Mouse (Mus musculus) hindbrain, postnatal 0 days (tissue): ENCODE data around the gene Bcl3. TPM values are rescaled to one million over a fixed set of nuclear protein-coding genes. Genes with fewer than 3 reads are reported as not detected.

Experiments
- ATAC-seq: fragments of 200-750 bp; cut with Nextera tagmentation; 2 replicates; pipeline ENCODE4 v1.8.0; 2017; ENCODE audit warnings: mild to moderate bottlenecking, moderate TSS enrichment, moderate library complexity
- DNase-seq: peaks from one replicate; pipeline ENCODE4 v3.0.0-alpha.2; 2015; ENCODE audit warnings: low spot score
- H3K27ac ChIP-seq: fragments of 300-500 bp; sonication (generic); 2 replicates; pipeline ENCODE4 v1.5.1; 2014; ENCODE audit warnings: mild to moderate bottlenecking
- H3K27me3 ChIP-seq: fragments of 300-500 bp; sonication (generic); 2 replicates; pipeline ENCODE4 v1.6.1; 2014; ENCODE audit warnings: low read length, mixed read lengths; ENCODE audit not compliant: insufficient read depth
- H3K36me3 ChIP-seq: fragments of 300-500 bp; sonication (generic); 2 replicates; pipeline ENCODE4 v1.6.1; 2014; ENCODE audit warnings: low read length, mixed read lengths; ENCODE audit not compliant: insufficient read depth
- H3K4me1 ChIP-seq: fragments of 300-500 bp; sonication (generic); 2 replicates; pipeline ENCODE4 v1.6.1; 2014; ENCODE audit warnings: antibody characterized with exemption, low read length, mixed read lengths; ENCODE audit not compliant: insufficient read depth
- H3K4me2 ChIP-seq: fragments of 300-500 bp; sonication (generic); 2 replicates; pipeline ENCODE4 v1.6.1; 2014; ENCODE audit warnings: low read depth, mild to moderate bottlenecking, low read length, moderate library complexity, mixed read lengths
- H3K4me3 ChIP-seq: fragments of 300-500 bp; sonication (generic); 2 replicates; pipeline ENCODE4 v1.5.1; 2014; ENCODE audit warnings: low read length
- H3K9ac ChIP-seq: fragments of 300-500 bp; sonication (generic); replicated peaks from 2 replicates; pipeline ENCODE4 v1.6.1; 2014; ENCODE audit warnings: mild to moderate bottlenecking, low read length, moderate library complexity, mixed read lengths
- H3K9me3 ChIP-seq: fragments of 300-500 bp; sonication (generic); 2 replicates; pipeline ENCODE4 v1.6.1; 2016; ENCODE audit warnings: low read length, mixed read lengths
- CTCF ChIP-seq: IDR thresholded peaks from 2 replicates; pipeline ENCODE4 v1.5.1; 2016; ENCODE audit warnings: antibody characterized with exemption, control low read depth, low read depth
- WGBS: fragments of 180-500 bp; shearing (Covaris S2); extraction: QIAGEN DNeasy Blood & Tissue Kit; methylation state at CpG from one replicate; pipeline ENCODE4 v1.1.7; 2014; 5-methylcytosine and 5-hydroxymethylcytosine counted together
- polyA plus RNA-seq: library from polyadenylated mRNA; unstranded; fragments of >200 nt; fragmentation: Nextera tagmentation; extraction: Ambion mirVana; gene quantifications from 2 replicates; pipeline ENCODE4 v1.2.1, GENCODE M21; 2015
- total RNA-seq: library from RNA; depleted of rRNA; stranded (reverse); fragments of >200 nt; gene quantifications from 2 replicates; pipeline ENCODE4 v1.2.3, GENCODE M21; 2014

Bcl3 gene
- total and polyA plus RNA-seq, 2 experiments from 2014 or later, result 0.66 to 0.89 TPM

GRCm38 (mm10) chr7:19809369-19809768 lies 13.2 kb downstream of the Bcl3 start:
- TF ChIP-seq CTCF, result no peak
- Histone ChIP-seq H3K9me3 (no peaks in the 10 kb centered on the region), H3K27ac (no peak overlapping the region), H3K4me2 (peak overlapping the region; percentile 45), H3K36me3 (no peaks in the 10 kb centered on the region), H3K4me1 (no peaks in the 10 kb centered on the region), H3K27me3 (peaks cover 16% of the 10 kb centered on the region), H3K9ac (peak overlapping the region; percentile 28), H3K4me3 (peak overlapping the region; percentile 15)
- 4% methylated on average over 27 of the region's 27 CpGs for WGBS
- peak; percentile 53 for DNase-seq
- ATAC-seq, result peak; percentile 80

- ATAC-seq (no peak), DNase-seq (no peak)
- H3K4me1 ChIP-seq, result no peaks in the 10 kb centered on the region
- no peak overlapping the region for H3K9ac ChIP-seq
- H3K4me2 ChIP-seq, result no peak overlapping the region
- H3K27me3 ChIP-seq, result peaks cover 16% of the 10 kb centered on the region
- no peaks in the 10 kb centered on the region for H3K9me3 ChIP-seq
- no peak overlapping the region for H3K4me3 ChIP-seq
- TF ChIP-seq CTCF, result no peak
- H3K36me3 ChIP-seq, result no peaks in the 10 kb centered on the region
- no peak overlapping the region for H3K27ac ChIP-seq
- 79% methylated on average over 8 of the region's 8 CpGs for WGBS
These were observed 16.1 kb downstream of the Bcl3 start for GRCm38 (mm10) chr7:19806356-19806969.

- Histone ChIP-seq H3K4me2 (no peak overlapping the region), H3K9me3 (no peaks in the 10 kb centered on the region), H3K36me3 (no peaks in the 10 kb centered on the region), H3K4me3 (no peak overlapping the region), H3K4me1 (no peaks in the 10 kb centered on the region), H3K9ac (no peak overlapping the region), H3K27me3 (no peaks in the 10 kb centered on the region), H3K27ac (no peak overlapping the region)
- WGBS, result 22% methylated on average over 5 of the region's 7 CpGs
- peak; percentile 92 for TF ChIP-seq CTCF
- DNase-seq, result peak; percentile 76
- 0 out of 2 replicates have a peak, but pooled peaks have one; percentile 18 for ATAC-seq
These were observed 19.6 kb downstream of the Bcl3 start for GRCm38 (mm10) chr7:19802995-19803394.

GRCm38 (mm10) chr7:19800764-19801163 lies 21.8 kb downstream of the Bcl3 start:
- no peak overlapping the region for H3K4me2 ChIP-seq
- ATAC-seq (no peak), DNase-seq (peak; percentile 59)
- no peaks in the 10 kb centered on the region for H3K4me1 ChIP-seq
- 31% methylated on average over 2 of the region's 2 CpGs for WGBS
- peaks cover 18% of the 10 kb centered on the region for H3K27me3 ChIP-seq
- H3K27ac ChIP-seq, result no peak overlapping the region
- TF ChIP-seq CTCF, result peak; percentile 75
- H3K4me3 ChIP-seq, result no peak overlapping the region
- H3K36me3 ChIP-seq, result no peaks in the 10 kb centered on the region
- no peaks in the 10 kb centered on the region for H3K9me3 ChIP-seq
- H3K9ac ChIP-seq, result no peak overlapping the region

GRCm38 (mm10) chr7:19796697-19797588 lies 25.6 kb downstream of the Bcl3 start, which contains the start of gene Cblc:
Gene Cblc, minus strand, starts transcription at chr7:19796809.
- H3K9ac ChIP-seq, result no peak within 1 kb of the TSS

GRCm38 (mm10) chr7:19796254-19796653 lies 26.3 kb downstream of the Bcl3 start:
- Histone ChIP-seq H3K27ac (no peak overlapping the region), H3K9ac (no peak overlapping the region), H3K4me1 (no peaks in the 10 kb centered on the region), H3K36me3 (no peaks in the 10 kb centered on the region), H3K4me3 (no peak overlapping the region), H3K9me3 (no peaks in the 10 kb centered on the region), H3K27me3 (peaks cover 21% of the 10 kb centered on the region), H3K4me2 (no peak overlapping the region)
- 11% methylated on average over 18 of the region's 18 CpGs for WGBS
- DNase-seq (no peak), ATAC-seq (no peak)
- no peak for TF ChIP-seq CTCF

More at GRCm38 (mm10) chr7:19796697-19797588, 25.6 kb downstream of the Bcl3 start, which contains the start of gene Cblc:
- DNase-seq (peak; percentile 41), ATAC-seq (peak; percentile 46; the same call in 1 of the 2 replicates)
- no peaks in the 10 kb centered on the region for H3K36me3 ChIP-seq
- no peak within 1 kb of the TSS for H3K27ac ChIP-seq
- no peaks in the 10 kb centered on the region for H3K4me1 ChIP-seq
- no peaks in the 10 kb centered on the region for H3K9me3 ChIP-seq
- peaks cover 21% of the 10 kb centered on the region for H3K27me3 ChIP-seq
- H3K4me2 ChIP-seq, result no peak within 1 kb of the TSS
- peak; percentile 82 for TF ChIP-seq CTCF
- H3K4me3 ChIP-seq, result no peak within 1 kb of the TSS
- WGBS, result 3% methylated on average over 32 of the region's 32 CpGs

- Histone ChIP-seq H3K27me3 (peaks cover 21% of the 10 kb centered on the region), H3K9ac (no peak overlapping the region), H3K4me2 (no peak overlapping the region), H3K9me3 (no peaks in the 10 kb centered on the region), H3K36me3 (no peaks in the 10 kb centered on the region), H3K4me1 (no peaks in the 10 kb centered on the region), H3K27ac (no peak overlapping the region), H3K4me3 (no peak overlapping the region)
- TF ChIP-seq CTCF, result no peak
- ATAC-seq (no peak), DNase-seq (no peak)
- 54% methylated on average over 2 of the region's 2 CpGs for WGBS
These were observed 27.3 kb downstream of the Bcl3 start for GRCm38 (mm10) chr7:19795236-19795635.
